Mouse (Mus musculus) erythroid progenitor cell, adult 5-6 weeks (primary cell): ENCODE data around the gene Mob3b. TPM values are rescaled to one million over a fixed set of nuclear protein-coding genes. Genes with fewer than 3 reads are reported as not detected.

Experiments
- ATAC-seq: replicated peaks from 2 replicates; pipeline ENCODE4 v1.8.0; 2016; ENCODE audit warnings: moderate number of reproducible peaks, mild to moderate bottlenecking, moderate TSS enrichment, inconsistent platforms; ENCODE audit not compliant: poor library complexity, low FRiP score, severe bottlenecking
- total RNA-seq, 2 experiments: library from RNA; stranded (forward) in 1 of 2; stranded (reverse) in 1 of 2; fragments of 150-400 nt in 1 of 2; fragments of 186-747, 209-891 nt in 1 of 2; gene quantifications; 2 replicates each; pipeline versions ENCODE4 v1.2.3 to v1.2.4; 2015 to 2017; ENCODE audit warnings: low replicate concordance in 2 of 2

Gene Mob3b
- total RNA-seq, 2 experiments from 2014 or later: under 0.01 to 1.4 TPM

- no peak for ATAC-seq
Observed at GRCm38 (mm10) chr4:35031623-35032022, 125.7 kb downstream of the Mob3b start.

GRCm38 (mm10) chr4:35031141-35031540 is 126.1 kb downstream of the Mob3b start:
- no peak for ATAC-seq

- no peak for ATAC-seq
Observed at GRCm38 (mm10) chr4:35018416-35018815, 138.9 kb downstream of the Mob3b start.

- ATAC-seq: no peak
Observed at GRCm38 (mm10) chr4:35012401-35013307, 144.6 kb downstream of the Mob3b start.

GRCm38 (mm10) chr4:35006541-35007260 is 150.6 kb downstream of the Mob3b start:
- ATAC-seq: no peak

- no peak for ATAC-seq
Observed at GRCm38 (mm10) chr4:35006056-35006455, 151.2 kb downstream of the Mob3b start.

- ATAC-seq: no peak
Observed at GRCm38 (mm10) chr4:35005068-35005769, 152.1 kb downstream of the Mob3b start.

GRCm38 (mm10) chr4:35004473-35004872 is 152.8 kb downstream of the Mob3b start:
- no peak for ATAC-seq

- ATAC-seq: no peak
Observed at GRCm38 (mm10) chr4:35003550-35004326, 153.5 kb downstream of the Mob3b start.

- ATAC-seq: no peak
Observed at GRCm38 (mm10) chr4:34996616-34997015, 160.7 kb downstream of the Mob3b start.

GRCm38 (mm10) chr4:34993639-34993975 is 163.7 kb downstream of the Mob3b start:
- no peak for ATAC-seq

GRCm38 (mm10) chr4:34992866-34993638 is 164.2 kb downstream of the Mob3b start:
- no peak for ATAC-seq

- ATAC-seq: no peak
Observed at GRCm38 (mm10) chr4:34991891-34992865, 165.1 kb downstream of the Mob3b start.

- 0 out of 2 replicates have a peak, but pooled peaks have one; percentile 34 for ATAC-seq
Observed at GRCm38 (mm10) chr4:34991116-34991515, 166.2 kb downstream of the Mob3b start.

- no peak for ATAC-seq
Observed at GRCm38 (mm10) chr4:34990659-34991058, 166.6 kb downstream of the Mob3b start.

GRCm38 (mm10) chr4:34987568-34987967 is 169.7 kb downstream of the Mob3b start:
- no peak for ATAC-seq

GRCm38 (mm10) chr4:34987109-34987508 is 170.2 kb downstream of the Mob3b start:
- no peak for ATAC-seq

- ATAC-seq: no peak
Observed at GRCm38 (mm10) chr4:34986647-34987046, 170.6 kb downstream of the Mob3b start.
